Mouse (Mus musculus): ENCODE results near the gene Smoc2.

GRCm38 (mm10) chr17:14381482-14381881, 102.2 kb downstream of the Smoc2 start:
- TF ChIP-seq CTCF (IDR thresholded peaks at IDR 0.05; ENCODE audit: extremely low read depth, insufficient read depth, insufficient read length, insufficient replicate concordance) (no peak), POLR2A (IDR thresholded peaks at IDR 0.05; ENCODE audit: low read depth, low read length) (no peak)

Data from spleen, adult 2 months (tissue).